Mouse (Mus musculus) liver, embryonic 12.5 days (tissue): Measurements from ENCODE around the gene Acbd6. TPM values are rescaled to one million over a fixed set of nuclear protein-coding genes. Genes with fewer than 3 reads are reported as not detected.

Experiments
- ATAC-seq: fragments of 200-750 bp; cut with Nextera tagmentation; 2 replicates; pipeline ENCODE4 v1.8.0; 2017; ENCODE audit warnings: moderate number of reproducible peaks, mild to moderate bottlenecking, moderate library complexity
- H3K27ac ChIP-seq: fragments of 300-500 bp; sonication (generic); 2 replicates; pipeline ENCODE4 v1.5.1; 2016; ENCODE audit warnings: mild to moderate bottlenecking
- H3K27me3 ChIP-seq: fragments of 300-500 bp; sonication (generic); replicated peaks from 2 replicates; pipeline ENCODE4 v1.6.1; 2016; ENCODE audit warnings: mild to moderate bottlenecking, moderate library complexity
- H3K36me3 ChIP-seq: fragments of 300-500 bp; sonication (generic); 2 replicates; pipeline ENCODE4 v1.6.1; 2016; ENCODE audit warnings: mild to moderate bottlenecking, moderate library complexity
- H3K4me1 ChIP-seq: fragments of 300-500 bp; sonication (generic); 2 replicates; pipeline ENCODE4 v1.6.1; 2016
- H3K4me2 ChIP-seq: fragments of 300-500 bp; sonication (generic); 2 replicates; pipeline ENCODE4 v1.6.1; 2016; ENCODE audit warnings: mild to moderate bottlenecking, moderate library complexity
- H3K4me3 ChIP-seq: fragments of 300-500 bp; sonication (generic); 2 replicates; pipeline ENCODE4 v1.5.1; 2016; ENCODE audit warnings: mild to moderate bottlenecking, moderate library complexity
- H3K9ac ChIP-seq: fragments of 300-500 bp; sonication (generic); 2 replicates; pipeline ENCODE4 v1.6.1; 2016; ENCODE audit warnings: mild to moderate bottlenecking, moderate library complexity
- H3K9me3 ChIP-seq: fragments of 300-500 bp; sonication (generic); replicated peaks from 2 replicates; pipeline ENCODE4 v1.6.1; 2016; ENCODE audit warnings: mild to moderate bottlenecking, moderate library complexity
- WGBS: fragments of 180-500 bp; shearing (Covaris S2); methylation state at CpG from one replicate; pipeline ENCODE4 v1.1.7; 2016; ENCODE audit not compliant: insufficient replicate concordance; 5-methylcytosine and 5-hydroxymethylcytosine counted together
- polyA plus RNA-seq: library from polyadenylated mRNA; unstranded; fragments of >200 nt; fragmentation: Nextera tagmentation; extraction: Ambion mirVana; gene quantifications from 2 replicates; pipeline ENCODE4 v1.2.1, GENCODE M21; 2016

The Acbd6 gene
- polyA plus RNA-seq, 1 experiment from 2014 or later = 88.9 TPM

DNA sequence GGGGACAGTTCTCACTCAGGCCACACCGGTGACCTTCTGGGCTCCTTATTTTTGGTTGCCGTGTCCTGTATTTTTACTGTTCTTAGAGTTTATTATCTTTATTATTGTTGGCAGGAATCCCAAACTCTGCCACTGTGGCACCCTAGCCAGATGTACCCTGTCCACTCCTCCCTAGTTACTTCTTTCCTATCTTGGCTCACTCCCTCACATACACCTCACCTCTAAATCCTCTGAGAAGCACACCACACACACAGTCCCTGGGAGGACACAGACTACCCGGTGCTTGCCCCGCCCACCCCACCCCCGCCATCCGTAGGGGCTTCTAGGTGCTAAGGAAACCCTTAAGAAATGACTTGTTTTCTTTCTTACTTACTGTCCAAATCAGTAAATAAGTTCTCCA is 117.7 kb downstream of the Acbd6 start:
- Histone ChIP-seq H3K9me3 (no peaks in the 10 kb centered on the region), H3K36me3 (peaks cover 9% of the 10 kb centered on the region; the same call in 1 of the 2 replicates), H3K4me2 (no peak overlapping the region), H3K4me3 (no peak overlapping the region), H3K27me3 (no peaks in the 10 kb centered on the region), H3K9ac (no peak overlapping the region), H3K4me1 (no peaks in the 10 kb centered on the region), H3K27ac (no peak overlapping the region)
- WGBS = 85% methylated on average over 6 of the region's 6 CpGs
- ATAC-seq = no peak

DNA sequence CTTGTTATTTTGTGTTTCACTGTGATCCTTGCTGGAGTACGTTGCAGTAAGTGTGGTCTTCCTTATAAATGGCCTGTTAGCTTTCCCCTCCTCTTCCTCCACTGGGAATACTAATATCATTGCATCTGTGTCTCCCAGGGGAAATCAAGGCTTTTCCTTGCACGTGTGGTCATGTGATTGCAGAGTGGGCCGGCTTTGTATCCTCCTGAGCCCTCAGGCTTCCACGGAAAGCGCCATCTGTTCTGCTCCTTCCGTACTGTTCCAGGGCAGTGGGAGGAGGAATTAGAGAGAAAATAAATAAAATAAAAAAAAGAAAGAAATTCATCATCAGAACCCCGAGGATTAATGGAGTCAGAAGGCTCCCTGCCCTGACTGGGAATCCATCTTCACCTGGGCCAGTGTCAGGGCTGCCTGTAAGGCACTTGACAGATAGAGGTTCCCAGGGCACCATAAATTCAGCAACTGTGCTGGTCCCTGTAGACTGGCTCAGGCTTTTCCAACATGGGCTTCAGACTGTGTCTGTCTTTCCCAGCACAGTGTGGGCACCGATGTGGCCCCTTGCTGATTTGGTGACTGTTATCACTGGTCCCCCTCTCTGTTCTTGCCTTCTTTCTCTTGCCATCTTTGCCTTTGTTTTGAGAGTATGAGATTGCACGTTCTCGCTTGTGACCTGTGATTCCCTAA is 123.3 kb downstream of the Acbd6 start:
- H3K27me3 ChIP-seq = no peaks in the 10 kb centered on the region
- 79% methylated on average over 10 of the region's 10 CpGs for WGBS
- peaks cover 9% of the 10 kb centered on the region; the same call in 1 of the 2 replicates for H3K36me3 ChIP-seq
- H3K4me3 ChIP-seq = no peak overlapping the region
- H3K4me1 ChIP-seq = no peaks in the 10 kb centered on the region
- H3K9ac ChIP-seq = no peak overlapping the region
- no peaks in the 10 kb centered on the region for H3K9me3 ChIP-seq
- ATAC-seq = no peak
- H3K4me2 ChIP-seq = no peak overlapping the region
- no peak overlapping the region for H3K27ac ChIP-seq

DNA sequence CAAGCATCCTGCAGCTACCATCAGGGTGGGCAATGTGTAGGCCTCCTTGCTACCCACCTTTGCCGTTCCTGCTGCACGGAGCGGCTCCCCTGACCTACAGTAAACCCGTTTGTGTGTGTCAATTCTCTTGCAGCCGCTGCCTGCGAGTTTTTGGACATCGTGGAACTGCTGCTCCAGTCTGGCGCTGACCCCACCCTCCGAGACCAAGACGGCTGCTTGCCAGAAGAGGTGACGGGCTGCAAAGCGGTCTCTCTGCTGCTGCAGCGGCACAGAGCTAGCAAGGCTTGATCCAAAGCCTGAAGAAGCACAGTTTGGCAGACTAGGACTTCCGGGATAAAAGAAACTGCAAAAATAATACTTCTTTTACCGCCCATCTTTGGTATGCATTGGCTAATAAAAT is 128.9 kb downstream of the Acbd6 start:
- H3K4me1 ChIP-seq = no peaks in the 10 kb centered on the region
- 81% methylated on average over 15 of the region's 15 CpGs for WGBS
- no peaks in the 10 kb centered on the region for H3K9me3 ChIP-seq
- no peak overlapping the region for H3K9ac ChIP-seq
- H3K27me3 ChIP-seq = no peaks in the 10 kb centered on the region
- ATAC-seq = no peak
- H3K27ac ChIP-seq = no peak overlapping the region
- 0 out of 2 replicates have a peak, but pooled peaks cover 3% of the 10 kb centered on the region for H3K36me3 ChIP-seq
- no peak overlapping the region for H3K4me3 ChIP-seq
- H3K4me2 ChIP-seq = no peak overlapping the region

DNA sequence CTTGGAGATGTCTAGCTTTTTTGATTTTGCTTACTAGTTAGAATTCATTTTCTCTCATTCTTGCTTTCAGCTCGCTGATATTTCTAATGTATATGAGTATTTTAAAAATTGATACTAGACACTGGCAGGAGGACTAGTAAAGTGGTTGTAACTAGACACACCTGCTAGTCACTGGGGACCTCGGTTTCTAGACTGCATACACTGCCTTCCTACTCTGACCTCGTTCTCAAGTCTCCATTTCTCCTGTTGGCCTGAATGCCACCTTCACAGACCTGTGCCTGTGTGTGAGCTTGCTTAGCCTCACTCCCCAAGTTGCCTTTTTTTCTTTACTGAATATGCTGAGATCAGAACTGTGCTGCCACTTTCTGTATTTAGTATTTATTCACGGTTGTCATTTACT is 131.2 kb downstream of the Acbd6 start:
- H3K27me3 ChIP-seq = no peaks in the 10 kb centered on the region
- H3K9ac ChIP-seq = no peak overlapping the region
- no peaks in the 10 kb centered on the region for H3K9me3 ChIP-seq
- H3K4me1 ChIP-seq = no peaks in the 10 kb centered on the region
- H3K36me3 ChIP-seq = 0 out of 2 replicates have a peak, but pooled peaks cover 3% of the 10 kb centered on the region
- no peak overlapping the region for H3K4me2 ChIP-seq
- no peak overlapping the region for H3K4me3 ChIP-seq
- ATAC-seq = no peak
- WGBS = 71% methylated on average over 4 of the region's 4 CpGs
- no peak overlapping the region for H3K27ac ChIP-seq

DNA sequence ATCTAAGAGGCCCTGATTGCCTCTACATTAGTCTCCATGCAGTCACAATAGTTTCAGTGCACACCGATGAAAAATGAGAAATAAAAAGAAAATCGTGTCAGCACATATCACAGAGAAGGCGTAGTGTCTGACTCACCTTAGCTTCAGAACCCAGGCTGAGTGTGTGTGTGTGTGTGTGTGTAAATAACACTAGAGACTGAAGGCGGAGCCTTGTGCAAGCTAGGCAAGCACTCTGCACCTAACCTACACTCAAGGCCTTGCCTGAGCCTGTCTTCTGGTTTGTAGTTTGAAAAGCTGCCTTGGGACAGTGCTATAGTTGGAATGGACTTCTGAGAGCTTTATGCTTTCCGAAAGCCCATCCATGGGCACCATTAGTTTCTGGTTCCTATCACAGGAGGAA is 131.6 kb downstream of the Acbd6 start:
- ATAC-seq = no peak
- no peaks in the 10 kb centered on the region for H3K4me1 ChIP-seq
- 85% methylated on average over 5 of the region's 5 CpGs for WGBS

GRCm38 (mm10) chr1:155692230-155692629 is 134.3 kb downstream of the Acbd6 start:
- Histone ChIP-seq H3K4me2 (no peak overlapping the region), H3K9me3 (no peaks in the 10 kb centered on the region), H3K27me3 (no peaks in the 10 kb centered on the region), H3K27ac (no peak overlapping the region), H3K9ac (no peak overlapping the region), H3K4me3 (no peak overlapping the region), H3K4me1 (no peaks in the 10 kb centered on the region), H3K36me3 (no peaks in the 10 kb centered on the region)
- WGBS = 86% methylated on average over 6 of the region's 6 CpGs
- ATAC-seq = no peak

More for the DNA sequence above, 131.6 kb downstream of the Acbd6 start:
- Histone ChIP-seq H3K4me3 (no peak overlapping the region), H3K9ac (no peak overlapping the region), H3K4me2 (no peak overlapping the region), H3K27me3 (no peaks in the 10 kb centered on the region), H3K9me3 (no peaks in the 10 kb centered on the region), H3K27ac (no peak overlapping the region), H3K36me3 (0 out of 2 replicates have a peak, but pooled peaks cover 3% of the 10 kb centered on the region)

DNA sequence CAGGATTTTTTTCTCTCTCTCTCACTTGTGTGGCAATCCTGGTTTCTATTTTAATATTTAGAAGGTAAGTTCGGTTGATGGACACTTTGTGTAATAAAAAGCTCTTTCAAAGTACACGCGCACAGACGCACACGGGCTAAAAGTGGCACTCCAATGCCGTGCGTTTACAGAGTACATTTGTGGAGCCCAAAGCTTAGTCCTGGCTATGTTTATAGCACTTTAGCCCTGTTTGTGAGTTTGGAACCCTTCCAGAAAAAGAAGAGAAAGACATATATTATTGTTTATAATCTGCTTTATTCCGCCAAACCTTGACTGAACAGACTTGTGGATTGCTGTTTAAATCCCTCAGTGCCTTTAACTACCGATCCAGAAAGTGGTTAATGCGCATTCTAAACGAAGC is 135.1 kb downstream of the Acbd6 start:
- H3K27ac ChIP-seq = no peak overlapping the region
- no peaks in the 10 kb centered on the region for H3K36me3 ChIP-seq
- H3K4me1 ChIP-seq = no peaks in the 10 kb centered on the region
- no peak overlapping the region for H3K4me2 ChIP-seq
- WGBS = 81% methylated on average over 11 of the region's 11 CpGs
- no peaks in the 10 kb centered on the region for H3K9me3 ChIP-seq
- ATAC-seq = no peak
- no peak overlapping the region for H3K9ac ChIP-seq
- H3K27me3 ChIP-seq = no peaks in the 10 kb centered on the region
- no peak overlapping the region for H3K4me3 ChIP-seq

- no peaks in the 10 kb centered on the region for H3K36me3 ChIP-seq
- H3K27ac ChIP-seq = no peak overlapping the region
- no peak overlapping the region for H3K4me2 ChIP-seq
- H3K9ac ChIP-seq = no peak overlapping the region
- H3K4me1 ChIP-seq = no peaks in the 10 kb centered on the region
- no peaks in the 10 kb centered on the region for H3K9me3 ChIP-seq
- no peaks in the 10 kb centered on the region for H3K27me3 ChIP-seq
- 75% methylated on average over 5 of the region's 5 CpGs for WGBS
- no peak for ATAC-seq
- H3K4me3 ChIP-seq = no peak overlapping the region
Measured at GRCm38 (mm10) chr1:155693443-155693842, 135.5 kb downstream of the Acbd6 start.

- no peaks in the 10 kb centered on the region for H3K36me3 ChIP-seq
- WGBS = 64% methylated on average over 17 of the region's 17 CpGs
Measured at GRCm38 (mm10) chr1:155698373-155699159, 140.6 kb downstream of the Acbd6 start.

GRCm38 (mm10) chr1:155700886-155701285 is 143.0 kb downstream of the Acbd6 start:
- H3K27me3 ChIP-seq = peaks cover 6% of the 10 kb centered on the region; the same call in 1 of the 2 replicates
- no peak overlapping the region for H3K4me2 ChIP-seq
- H3K9ac ChIP-seq = no peak overlapping the region
- ATAC-seq = no peak
- no peak overlapping the region for H3K27ac ChIP-seq
- no peak overlapping the region for H3K4me3 ChIP-seq
- H3K9me3 ChIP-seq = no peaks in the 10 kb centered on the region
- no peaks in the 10 kb centered on the region for H3K36me3 ChIP-seq
- H3K4me1 ChIP-seq = no peaks in the 10 kb centered on the region

More at GRCm38 (mm10) chr1:155698373-155699159, 140.6 kb downstream of the Acbd6 start:
- no peak for ATAC-seq
- Histone ChIP-seq H3K4me2 (no peak overlapping the region), H3K27me3 (no peaks in the 10 kb centered on the region), H3K9ac (no peak overlapping the region), H3K4me1 (no peaks in the 10 kb centered on the region), H3K4me3 (no peak overlapping the region), H3K27ac (no peak overlapping the region), H3K9me3 (no peaks in the 10 kb centered on the region)

DNA sequence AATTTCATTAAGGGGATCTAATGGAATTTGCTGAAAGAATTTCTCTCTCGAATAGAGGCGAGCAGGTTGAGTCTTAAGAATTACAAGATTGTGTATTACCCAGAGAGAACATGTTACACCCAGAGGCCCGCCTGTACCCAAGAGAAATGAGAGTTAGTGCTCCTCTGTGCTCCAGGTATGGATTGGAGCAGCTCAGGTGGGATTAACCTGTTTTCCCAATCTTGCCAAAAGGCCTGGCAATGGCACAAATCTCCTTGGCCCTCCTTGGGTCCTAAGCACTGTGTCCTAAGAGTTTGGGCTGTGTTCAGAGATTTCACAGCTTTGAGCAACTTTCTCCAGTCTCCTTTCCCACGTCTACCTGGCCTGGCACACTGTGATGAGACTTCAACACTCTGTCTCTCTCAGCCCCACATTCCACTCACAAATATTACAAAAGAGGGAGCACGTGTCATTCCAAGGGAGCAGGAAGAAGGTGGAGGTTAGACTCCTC is 145.3 kb downstream of the Acbd6 start:
- no peak overlapping the region for H3K27ac ChIP-seq
- H3K4me3 ChIP-seq = no peak overlapping the region
- no peaks in the 10 kb centered on the region for H3K36me3 ChIP-seq
- 63% methylated on average over 5 of the region's 5 CpGs for WGBS
- no peaks in the 10 kb centered on the region for H3K4me1 ChIP-seq
- H3K9me3 ChIP-seq = no peaks in the 10 kb centered on the region
- H3K9ac ChIP-seq = no peak overlapping the region
- no peak for ATAC-seq
- no peak overlapping the region for H3K4me2 ChIP-seq
- H3K27me3 ChIP-seq = peaks cover 10% of the 10 kb centered on the region; the same call in 1 of the 2 replicates

DNA sequence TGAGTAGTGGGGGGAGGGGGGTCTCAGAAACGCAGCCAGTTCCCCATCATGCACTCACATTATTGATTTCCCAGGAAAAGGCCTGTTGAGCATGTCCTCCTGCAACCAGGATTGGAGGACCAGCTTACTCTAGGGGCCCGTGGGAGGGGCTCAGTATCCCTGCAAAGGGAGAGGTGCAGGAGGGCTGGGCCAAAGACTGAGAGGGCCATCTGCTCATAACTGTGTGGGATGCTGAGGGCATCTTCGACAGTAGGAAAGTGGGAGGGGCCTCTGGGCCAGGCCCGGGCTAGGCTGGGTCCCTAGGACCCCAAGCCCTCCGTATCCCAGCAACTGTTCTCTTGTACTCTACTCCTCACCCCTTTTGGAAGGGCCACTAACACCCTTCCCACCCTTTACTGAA is 146.3 kb downstream of the Acbd6 start:
- H3K4me2 ChIP-seq = no peak overlapping the region
- no peaks in the 10 kb centered on the region for H3K36me3 ChIP-seq
- H3K4me3 ChIP-seq = no peak overlapping the region
- ATAC-seq = no peak
- H3K9me3 ChIP-seq = no peaks in the 10 kb centered on the region
- H3K9ac ChIP-seq = no peak overlapping the region
- no peaks in the 10 kb centered on the region for H3K4me1 ChIP-seq
- no peak overlapping the region for H3K27ac ChIP-seq
- 50% methylated on average over 5 of the region's 5 CpGs for WGBS
- peaks cover 10% of the 10 kb centered on the region; the same call in 1 of the 2 replicates for H3K27me3 ChIP-seq
